Mouse (Mus musculus) bone marrow, adult 2 months (tissue): Measurements from ENCODE around the gene Ythdf1.

Experiments
- CTCF ChIP-seq: fragments of 200-500 bp; IDR thresholded peaks from 2 replicates; pipeline ENCODE4 v1.5.1; 2011; ENCODE audit warnings: low read length, control low read depth; ENCODE audit not compliant: control insufficient read depth, insufficient read depth
- POLR2A ChIP-seq: fragments of 200-500 bp; IDR thresholded peaks from 2 replicates; pipeline ENCODE4 v1.6.1; 2011; ENCODE audit warnings: low read depth, mild to moderate bottlenecking, control low read depth, low read length, borderline replicate concordance; ENCODE audit not compliant: control insufficient read depth

GRCm38 (mm10) chr2:180941869-180942268 is 21.1 kb upstream of the Ythdf1 start:
- TF ChIP-seq CTCF, result no peak
- no peak for TF ChIP-seq POLR2A
